Mouse (Mus musculus) retina, adult 2 months (tissue): ENCODE results near the gene Ppig.
"Not testable (repeated sequence)": the region's sequence is repeated elsewhere in the genome, so short reads cannot be mapped to it uniquely, and the experiment has no call there.

ENCODE experiments used
- DNase-seq: peaks from one replicate; pipeline ENCODE4 v3.0.0-alpha.2; 2012; ENCODE audit warnings: low read depth, low spot score

The Ppig gene

DNA sequence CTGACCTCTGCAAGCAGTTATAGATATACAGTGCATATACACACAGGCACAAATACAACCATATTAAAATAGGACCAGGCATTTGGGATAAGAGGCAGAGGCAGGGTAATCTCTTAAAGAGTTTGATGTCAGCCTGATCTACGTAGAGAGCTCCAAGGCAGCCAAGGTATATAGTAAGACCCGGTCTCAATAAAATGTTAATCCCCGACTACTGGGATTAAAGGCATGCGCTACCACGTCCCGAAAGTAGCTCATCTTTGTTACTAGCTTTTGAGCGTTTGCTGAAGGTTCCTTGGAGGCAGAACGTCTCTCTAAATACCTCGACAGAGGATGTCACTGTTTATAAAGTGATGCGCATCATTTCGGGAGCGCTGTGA lies at the start of gene Ppig:
Gene Ppig (plus strand): TSS at position 273 of the 377 bp plus-strand sequence.
- DNase-seq, result no peak

DNA sequence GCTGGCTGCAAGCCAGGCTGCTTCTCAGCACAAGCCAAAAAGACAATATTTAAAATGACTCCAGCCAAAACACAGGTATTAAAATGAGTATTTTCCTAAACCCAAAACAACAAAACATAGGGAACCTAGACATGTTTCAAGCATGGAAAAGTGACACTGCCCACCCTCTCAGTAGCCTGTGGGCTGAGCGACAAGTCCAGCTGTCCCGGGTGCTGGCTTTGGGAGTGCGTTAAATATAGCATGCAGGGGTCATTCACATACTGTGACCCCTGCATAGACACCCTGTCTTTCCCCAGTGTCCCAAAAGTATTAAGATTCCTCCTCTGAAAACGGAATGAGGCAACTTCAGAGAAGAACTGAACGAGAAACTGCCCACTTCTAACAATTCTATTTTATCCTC lies 48.6 kb upstream of the Ppig start:
- DNase-seq, result no peak

DNA sequence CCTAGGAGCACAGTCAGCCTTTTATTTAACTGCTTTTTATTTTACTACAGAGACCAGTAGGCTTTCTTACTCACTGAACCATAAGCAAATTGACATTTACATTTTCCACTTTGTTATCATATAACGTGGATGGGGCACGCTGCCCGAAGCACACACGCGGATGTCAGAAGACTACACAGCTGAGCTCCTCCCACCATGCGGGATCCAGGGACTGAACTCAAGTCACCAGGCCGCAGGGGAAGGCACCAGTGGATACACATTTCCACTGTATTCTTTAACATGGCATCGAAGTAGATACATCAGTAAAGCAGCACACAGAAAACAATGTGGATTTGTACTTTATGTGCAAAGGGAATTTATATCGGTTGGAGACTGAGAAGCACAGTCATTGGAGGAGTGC lies 47.1 kb upstream of the Ppig start:
- no peak for DNase-seq

DNA sequence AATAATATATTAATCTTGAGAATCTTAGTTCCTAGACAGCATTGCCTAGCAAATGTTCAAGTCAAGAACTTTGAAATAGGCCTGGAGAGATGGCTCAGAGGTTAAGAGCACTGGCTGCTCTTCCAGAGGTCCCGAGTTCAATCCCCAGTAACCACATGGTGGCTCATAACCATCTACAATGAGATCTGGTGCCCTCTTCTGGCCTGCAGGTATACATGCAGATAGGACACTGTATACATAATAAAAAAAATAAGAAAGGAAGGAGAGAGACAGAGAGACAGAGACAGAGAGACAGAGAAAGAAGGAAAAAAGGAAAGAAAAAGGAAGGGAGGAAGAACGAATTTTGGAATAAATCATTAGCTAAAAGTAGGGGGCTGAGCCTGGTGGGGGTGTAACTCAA lies 45.6 kb upstream of the Ppig start:
- DNase-seq, result no peak

DNA sequence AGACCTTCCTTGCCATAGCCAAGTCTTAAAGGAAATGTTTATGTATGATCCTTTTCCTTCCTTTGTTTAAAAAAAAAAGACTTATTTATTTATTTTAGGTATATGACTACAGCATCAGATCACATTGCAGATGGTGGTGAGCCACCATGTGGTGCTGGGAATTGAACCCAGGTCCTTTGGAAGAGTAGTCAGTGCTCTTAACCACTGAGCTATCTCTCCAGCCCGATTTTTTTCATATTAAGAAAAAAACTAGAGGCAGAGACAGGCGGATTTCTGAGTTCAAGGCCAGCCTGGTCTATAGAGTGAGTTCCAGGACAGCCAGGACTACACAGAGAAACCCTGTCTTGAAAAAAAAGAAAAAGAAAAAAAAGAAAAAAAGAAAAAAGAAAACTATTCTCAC lies 45.1 kb upstream of the Ppig start:
- DNase-seq, result not testable (repeated sequence)

DNA sequence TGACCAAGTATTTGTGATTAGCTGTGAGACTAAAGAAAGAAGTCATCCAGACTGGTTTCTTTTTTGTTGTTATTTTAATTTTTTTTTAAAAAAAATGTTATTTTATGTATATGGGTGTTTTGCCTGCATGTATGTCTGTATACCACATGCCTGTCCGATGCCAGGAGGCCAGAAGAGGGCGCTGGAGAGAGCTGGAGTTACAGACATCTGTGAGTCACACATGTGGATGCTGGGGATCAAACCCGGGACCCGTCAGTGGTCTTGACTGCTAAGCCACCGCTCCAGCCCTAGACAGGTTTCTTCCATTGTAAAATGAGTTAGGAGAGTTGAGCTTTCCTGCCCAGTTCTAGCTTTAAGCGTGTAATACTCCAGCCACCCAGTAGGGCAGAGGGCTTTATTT lies 42.4 kb upstream of the Ppig start:
- DNase-seq, result no peak

DNA sequence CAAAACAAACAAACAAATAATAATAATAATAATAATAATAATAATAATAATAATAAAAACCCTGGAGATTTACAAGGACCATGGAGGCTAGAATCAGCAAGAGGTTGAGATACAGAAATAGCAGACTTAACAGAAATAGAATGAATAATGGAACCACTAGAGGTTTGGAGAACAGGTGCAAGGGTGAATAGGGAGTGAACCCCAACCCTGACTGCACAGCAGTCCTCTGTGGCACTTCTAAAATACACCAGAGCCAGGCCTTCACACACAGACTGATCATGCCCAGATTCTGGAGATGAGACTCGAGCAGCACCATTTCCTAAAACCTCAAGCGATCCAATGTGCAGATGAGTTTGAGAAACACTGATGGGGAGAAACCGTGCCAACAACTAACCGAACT lies 40.4 kb upstream of the Ppig start:
- no peak for DNase-seq

DNA sequence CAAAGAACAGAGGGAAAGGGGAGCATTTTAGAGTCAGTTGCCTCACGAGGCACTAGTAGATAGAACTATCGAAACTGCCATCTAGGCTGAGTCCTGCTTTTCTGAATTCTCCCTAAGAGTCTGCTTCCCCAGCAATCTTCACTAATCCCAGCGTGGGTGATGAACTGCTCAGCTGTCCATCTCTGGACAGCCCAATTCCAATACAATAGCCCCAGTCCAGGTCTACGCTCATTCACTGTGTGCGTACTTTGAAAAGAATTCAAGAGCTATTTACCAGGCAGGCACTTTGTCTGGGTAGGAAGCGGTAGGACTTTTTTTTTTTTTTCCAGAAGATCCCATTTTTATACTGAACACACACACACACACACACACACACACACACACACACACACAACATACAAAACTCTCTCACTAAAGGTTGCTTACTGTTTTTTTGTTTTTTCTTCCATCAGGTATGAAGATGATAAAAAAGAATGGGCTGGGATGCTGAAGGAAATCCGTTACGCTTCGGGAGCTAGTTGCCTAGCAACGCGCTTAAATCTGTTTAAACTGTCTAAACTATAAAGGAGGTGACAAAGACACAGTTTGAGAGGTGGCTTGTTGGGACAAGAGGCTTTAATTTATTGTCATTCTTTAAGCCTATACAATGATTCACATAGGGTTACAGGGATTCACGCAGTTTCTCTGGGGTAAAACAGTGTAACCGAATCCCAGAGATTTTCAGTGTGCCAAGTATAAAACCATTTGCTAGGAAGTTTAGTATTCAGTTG lies 39.1 kb upstream of the Ppig start:
- DNase-seq, result no peak

DNA sequence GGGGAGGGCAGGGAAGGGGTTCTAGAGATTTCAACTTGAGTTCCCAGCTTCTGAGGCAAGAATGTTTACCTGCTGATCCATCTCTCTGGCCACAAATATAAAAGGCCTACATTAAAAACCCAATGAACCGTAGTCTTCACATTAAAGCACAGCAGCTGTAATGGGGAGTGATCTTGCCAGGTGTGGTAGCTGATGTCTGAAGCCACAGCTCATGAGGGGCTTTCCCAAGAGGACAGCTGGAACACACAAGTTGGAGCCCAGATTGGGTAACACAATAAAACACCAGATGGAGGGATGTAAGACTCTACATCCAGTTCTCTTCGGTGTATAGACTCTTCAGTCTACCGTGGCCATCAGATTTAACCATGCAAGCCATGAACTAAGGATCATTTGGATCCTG lies 37.9 kb upstream of the Ppig start:
- no peak for DNase-seq

DNA sequence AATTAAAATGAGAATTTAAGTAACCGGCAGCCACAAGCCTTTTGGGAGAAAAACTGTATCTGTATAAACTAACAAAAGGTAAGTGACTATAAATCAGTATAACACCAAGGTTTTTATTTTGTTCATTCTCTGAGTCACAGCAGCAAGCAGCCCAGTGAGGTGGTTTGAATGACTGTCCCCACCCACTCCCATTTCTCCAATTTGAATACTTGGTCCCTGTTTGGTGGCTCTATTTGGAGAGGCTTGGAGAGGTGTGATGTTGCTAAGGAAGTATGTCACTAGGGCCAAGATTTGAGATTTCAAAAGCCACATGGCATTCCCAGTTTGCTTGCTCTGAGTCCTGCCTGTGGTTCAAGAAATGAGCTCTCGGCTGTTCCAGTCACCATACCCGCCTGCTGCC lies 32.1 kb upstream of the Ppig start:
- DNase-seq, result no peak

DNA sequence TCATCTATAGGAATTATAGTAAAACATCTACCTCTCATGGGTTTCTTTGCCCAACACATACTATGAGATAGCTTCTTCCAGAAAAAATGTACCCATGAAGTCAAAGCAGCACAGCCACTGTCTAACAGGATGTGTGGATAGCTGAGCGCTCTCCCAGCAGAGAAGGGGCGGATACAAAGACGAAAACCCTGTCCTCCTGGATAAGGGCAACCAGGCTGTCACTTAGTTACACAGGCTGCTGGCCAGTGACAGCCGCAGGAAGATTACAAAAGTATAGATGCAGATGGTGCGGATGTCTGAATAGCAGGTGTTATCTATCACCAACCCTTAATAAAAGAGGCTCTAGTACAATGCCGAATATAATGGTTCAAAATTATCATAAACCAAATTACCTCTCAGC lies 31.5 kb upstream of the Ppig start:
- DNase-seq, result no peak

DNA sequence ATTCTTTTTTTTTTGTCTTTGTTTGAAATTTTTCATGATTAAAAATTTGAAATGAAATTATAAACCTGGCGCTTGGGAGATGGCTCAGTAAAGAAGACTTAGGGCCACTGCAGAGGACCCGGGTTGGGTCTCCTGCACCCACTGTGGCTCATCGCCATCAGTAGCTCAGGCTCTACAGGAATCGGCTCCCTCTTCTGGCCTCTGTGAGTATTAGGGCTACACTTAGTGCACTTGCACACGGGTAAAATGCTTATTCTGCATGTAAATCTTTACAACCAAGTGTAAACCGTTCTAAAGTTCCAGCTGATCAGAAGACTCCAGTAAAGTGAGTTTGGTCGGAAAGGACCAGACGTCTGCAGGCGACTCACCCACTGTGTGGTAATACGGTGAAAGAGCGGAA lies 28.8 kb upstream of the Ppig start:
- no peak for DNase-seq

DNA sequence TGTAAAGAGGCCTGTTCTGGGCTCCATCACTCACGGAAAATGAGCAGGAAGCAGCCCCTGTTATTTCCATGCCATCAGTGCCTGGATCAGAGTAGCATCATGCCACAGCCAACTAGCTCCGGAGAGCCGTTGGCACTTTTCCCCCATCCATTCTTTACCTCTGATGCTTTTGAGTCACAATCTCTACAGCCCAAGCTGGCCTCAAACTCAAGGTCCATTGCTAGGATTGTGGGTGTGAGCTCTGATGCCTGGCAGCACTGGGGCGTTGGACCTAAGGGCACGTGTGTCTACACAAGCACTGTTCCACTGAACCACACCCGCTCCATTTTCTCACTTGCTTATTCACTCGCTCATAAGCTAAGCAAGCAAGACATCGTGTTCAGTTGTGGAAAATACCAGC lies 21.9 kb upstream of the Ppig start:
- DNase-seq, result no peak

DNA sequence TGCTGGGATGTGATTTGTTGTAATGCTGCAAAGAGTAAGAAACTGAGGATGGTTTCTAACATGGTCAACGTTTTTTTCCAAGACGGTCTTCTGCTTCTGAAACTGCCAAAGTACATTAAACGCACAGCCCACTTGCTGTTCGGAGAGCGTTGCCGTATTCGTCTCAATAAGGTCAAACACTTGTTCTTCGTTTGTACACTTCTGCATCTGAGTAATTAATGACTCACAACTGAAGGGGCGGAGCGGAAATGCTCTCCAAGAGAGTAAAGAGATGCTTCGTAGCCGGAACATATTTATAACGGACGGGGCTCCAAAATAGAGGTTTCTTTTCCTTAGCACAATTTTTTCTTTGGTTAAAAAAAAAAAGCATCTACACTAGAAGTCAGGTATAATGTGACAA lies 10.2 kb upstream of the Ppig start:
- no peak for DNase-seq

DNA sequence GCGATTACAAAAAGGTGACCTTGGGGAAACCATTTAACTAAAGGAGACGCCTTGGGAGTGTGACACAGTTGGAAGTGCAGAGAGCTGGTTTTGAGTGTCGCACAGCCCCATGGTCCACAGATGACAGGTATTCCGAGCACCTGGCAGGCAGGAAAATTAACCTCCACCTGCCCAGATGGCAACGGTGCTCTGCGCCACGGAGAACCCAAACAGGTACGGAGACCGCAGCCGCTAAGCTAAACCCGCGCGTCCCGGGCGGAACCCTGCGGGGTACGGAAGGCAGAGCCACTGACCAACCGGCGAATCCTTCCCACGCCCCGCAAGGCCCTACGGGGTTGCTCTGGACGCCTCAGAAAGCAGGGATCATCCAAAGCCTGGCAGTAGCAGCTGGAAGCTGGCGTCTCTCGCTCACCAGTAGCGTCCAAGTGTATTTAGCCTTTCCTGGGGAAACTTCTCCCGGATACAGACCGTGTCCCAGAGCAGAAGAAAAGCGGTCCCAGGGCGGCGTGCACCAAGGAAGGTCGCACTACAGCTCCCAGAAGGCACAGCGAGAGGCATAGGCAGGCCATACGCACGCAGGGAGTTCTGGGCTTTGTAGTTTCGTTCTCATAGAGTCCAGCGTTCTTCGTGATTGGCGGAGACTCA lies 9.2 kb upstream of the Ppig start, which contains the start of gene Fastkd1:
Gene Fastkd1 (minus strand): TSS at position 536 of the 645 bp plus-strand sequence.
- DNase-seq, result peak; percentile 69

DNA sequence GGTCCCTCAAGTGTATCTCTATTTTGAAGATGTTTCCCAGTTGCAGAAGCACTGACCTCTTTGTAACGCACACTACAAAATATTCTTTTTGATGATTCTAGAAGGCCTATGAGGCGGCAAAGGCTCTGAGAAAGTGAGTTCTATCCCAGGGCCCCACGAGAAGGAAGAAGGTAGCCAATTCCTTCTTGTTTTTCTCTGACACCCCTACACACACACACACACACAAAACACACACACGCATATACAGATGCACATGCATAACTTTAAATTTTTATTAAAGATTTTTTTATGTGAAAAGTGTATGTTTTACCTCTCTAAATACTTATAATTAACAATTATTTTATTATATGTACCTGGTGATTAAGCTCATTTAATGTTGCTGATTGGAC lies 8.7 kb upstream of the Ppig start:
- no peak for DNase-seq

DNA sequence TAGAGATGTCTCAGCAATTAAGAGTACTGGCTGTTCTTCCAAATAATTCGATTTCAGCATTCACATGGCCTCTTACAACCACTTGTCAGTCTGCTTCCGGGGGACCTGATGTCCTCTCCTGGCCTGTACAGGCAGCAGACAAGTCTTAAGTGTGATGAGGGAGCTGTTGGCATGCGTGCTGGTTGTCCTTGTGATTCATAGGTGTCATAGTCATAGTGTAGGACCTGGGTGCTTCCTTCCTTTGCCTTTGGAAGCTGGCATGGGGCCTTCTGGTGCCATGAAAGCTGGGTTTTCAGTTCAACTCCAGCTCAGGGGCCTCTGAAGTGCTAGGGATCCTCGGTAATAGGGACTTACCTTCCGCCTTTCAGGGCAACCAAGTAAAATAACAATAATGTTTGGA lies 8.2 kb upstream of the Ppig start:
- DNase-seq, result no peak

DNA sequence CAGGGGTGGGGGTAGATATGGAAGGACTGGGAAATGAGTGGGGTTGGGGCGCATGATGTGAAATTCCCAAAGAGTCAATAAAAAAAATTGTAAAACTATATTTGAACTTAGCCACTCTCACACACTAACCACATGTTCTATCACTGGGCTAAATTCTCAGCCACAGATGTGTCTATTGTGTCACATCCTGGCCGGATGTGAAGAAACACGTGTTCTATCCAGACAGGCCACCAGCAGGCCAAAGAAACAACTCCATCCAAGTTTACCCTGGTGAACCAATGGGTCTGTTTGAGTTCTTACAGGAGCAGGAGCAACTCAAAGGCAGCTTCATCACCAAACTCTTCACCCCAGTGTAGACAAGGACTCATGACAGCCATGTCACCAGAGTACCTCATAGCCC lies 5.9 kb upstream of the Ppig start:
- no peak for DNase-seq

DNA sequence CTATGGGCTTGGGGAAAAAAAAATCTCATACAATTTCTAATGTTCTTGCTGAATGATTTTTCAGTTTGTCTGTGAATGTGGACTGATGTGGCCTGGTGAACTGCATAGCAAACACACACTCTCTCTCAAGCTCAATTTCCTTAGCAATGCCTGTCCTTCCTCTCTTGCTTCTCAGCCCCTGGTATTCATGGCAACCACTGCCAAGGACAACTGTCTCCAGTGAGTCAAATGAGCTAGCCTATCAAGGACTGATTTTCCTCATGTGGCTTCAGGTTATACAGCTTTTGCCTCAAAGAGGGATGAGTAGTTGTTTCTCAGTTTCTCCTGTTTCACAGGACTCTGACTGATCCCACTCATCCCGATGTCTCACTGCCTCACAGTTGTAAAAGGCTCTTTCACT lies 3.2 kb upstream of the Ppig start:
- DNase-seq, result no peak

DNA sequence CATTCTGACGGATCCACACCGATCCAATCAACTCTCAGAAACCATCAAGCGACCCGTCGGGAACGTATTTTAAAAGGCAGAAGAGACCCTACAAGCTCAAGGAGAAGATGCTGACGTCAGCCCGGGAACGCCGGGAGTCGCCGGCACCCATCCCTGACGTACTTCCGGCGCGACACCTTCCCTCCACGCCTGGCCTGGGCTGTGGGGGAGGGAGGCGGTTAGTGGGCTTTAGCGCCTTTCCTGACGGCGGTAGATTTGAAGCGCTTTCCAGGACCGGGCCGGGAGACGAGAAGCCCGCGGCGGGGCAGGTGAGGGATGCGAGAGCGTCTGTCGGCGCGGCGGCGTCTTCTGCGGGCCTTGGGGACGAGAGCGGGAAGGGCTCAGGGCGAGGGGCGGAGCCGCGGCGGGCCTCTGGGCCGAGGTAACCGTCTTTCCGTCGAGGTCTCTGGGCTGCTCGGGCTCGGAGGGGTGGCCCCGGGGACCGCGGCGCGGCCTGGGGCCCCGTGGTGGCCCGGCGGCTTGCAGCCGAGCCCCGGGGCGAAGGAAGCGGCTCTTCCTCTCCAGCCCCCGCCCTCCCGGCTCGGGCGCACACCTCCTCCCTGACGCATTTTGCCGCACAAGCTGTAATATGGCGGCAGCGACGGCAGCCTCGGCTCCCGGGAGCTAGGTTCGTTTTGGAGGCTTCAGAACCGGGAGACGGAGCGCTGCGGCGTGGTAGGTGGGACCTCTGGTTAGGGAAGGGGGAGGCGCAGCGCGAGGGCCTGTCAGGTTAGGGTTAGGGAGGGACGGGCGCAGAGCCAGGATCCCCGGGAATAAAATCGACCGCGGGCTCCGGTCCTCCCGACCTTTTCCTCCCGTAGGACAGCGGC lies 539 bp downstream of the Ppig start:
- peak; percentile 92 for DNase-seq

DNA sequence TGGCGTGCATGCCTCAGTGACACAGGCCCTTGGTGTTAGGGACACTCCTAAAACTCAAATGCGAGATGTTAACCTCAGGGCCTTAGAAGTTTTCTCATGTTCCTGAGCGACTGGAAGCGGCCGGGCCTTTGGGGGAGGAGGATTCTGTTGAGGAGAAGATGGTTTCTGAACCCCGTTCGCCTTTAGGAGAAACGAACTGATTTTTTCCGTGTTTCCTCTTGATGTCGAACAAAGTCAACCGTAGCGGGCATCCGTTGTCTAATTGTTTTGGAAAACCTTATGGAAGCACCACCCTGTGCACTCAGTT lies 1.1 kb downstream of the Ppig start:
- no peak for DNase-seq

DNA sequence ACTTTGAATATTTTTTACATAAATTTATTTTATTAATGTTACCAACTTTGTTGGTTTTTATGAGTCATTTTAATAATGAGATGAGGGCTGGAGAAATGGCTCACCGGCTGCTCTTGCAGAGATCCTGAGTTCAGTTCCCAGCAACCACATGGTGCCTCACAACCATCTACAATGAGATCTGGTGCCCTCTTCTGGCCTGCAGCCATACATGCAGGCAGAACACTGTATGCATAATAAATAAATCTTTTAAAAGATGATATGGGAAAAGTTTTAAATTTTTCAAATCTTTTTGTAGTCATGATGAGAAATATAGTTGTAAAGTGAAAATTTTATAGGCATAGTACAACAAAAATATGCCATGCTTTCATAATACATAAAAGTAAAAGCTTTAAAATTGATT lies 22.7 kb downstream of the Ppig start:
- no peak for DNase-seq

DNA sequence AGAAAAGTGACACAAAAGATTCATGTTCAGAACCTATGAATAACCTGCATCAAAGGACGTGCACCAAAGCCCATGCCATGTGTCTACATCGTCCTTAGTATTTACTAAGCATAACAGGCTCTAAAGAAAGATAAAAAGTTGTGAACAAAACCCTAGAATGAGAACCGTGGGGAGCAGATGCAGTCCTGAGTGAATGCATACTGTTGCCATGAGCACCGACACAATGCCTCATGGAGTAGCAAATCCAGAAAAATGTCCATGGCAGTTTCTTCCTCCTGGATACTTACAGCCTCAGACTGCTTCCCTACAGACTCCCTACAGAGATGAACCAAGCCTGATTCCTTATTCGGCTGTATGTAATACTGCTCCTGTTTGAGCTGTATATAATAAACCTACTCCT lies 38.6 kb downstream of the Ppig start:
- no peak for DNase-seq
